Mouse (Mus musculus) kidney, adult 2 months (tissue): Measurements from ENCODE around the gene Commd6.

Experiments used
- CTCF ChIP-seq: fragments of 200-500 bp; conservative IDR thresholded peaks from 2 replicates; pipeline ENCODE4 v1.5.1; 2011; ENCODE audit warnings: low read depth, mild to moderate bottlenecking, control low read depth, low read length, moderate library complexity, mixed read lengths; ENCODE audit not compliant: insufficient read depth, insufficient read length
- POLR2A ChIP-seq: fragments of 200-500 bp; IDR thresholded peaks from one replicate; pipeline ENCODE4 v1.6.1; 2011; ENCODE audit warnings: low read depth, low read length, control low read depth

- TF ChIP-seq POLR2A (no peak), CTCF (no peak)
Observed at GRCm38 (mm10) chr14:101613206-101613605, 27.3 kb downstream of the Commd6 start.
